Comparison of ENCODE assay signal across 12 mouse cellular contexts in the genomic region with DNA sequence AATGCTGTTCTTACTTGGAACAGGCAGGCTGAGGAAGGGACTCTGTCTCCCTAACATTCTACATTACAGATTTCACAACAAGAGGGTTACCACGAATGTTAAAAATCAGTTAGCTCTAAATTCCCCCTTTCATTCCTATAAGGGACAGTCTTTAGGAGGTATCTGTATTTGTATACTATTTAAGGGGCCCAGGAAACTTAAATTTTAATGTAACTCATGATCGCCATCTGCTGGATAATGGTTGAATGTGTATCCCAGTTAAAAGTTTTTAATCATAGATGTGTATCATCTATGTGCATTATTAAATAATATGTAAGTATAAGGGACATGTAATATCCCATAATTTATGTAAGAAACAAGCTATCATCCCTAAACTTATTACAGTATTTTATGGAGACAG.
DNase-seq lines count a peak whose midpoint lies in the region; ATAC-seq and TF ChIP-seq lines count a peak whose summit lies in the region.
"Had no signal": no experiment of that assay in that cellular context is flagged by ENCODE, and none has a peak within 500 bp of the region (broad histone marks: within the 10 kb centered on the region; RNA-seq: fewer than 3 reads in every experiment).

No protein-coding gene starts in this region.

- TF ChIP-seq POLR2A in brain, embryonic 14.5 days (IDR thresholded peaks at IDR 0.05; ENCODE audit: borderline replicate concordance, extremely low read depth, insufficient read depth, insufficient read length, poor library complexity, severe bottlenecking): no peak

- peak; percentile 63 for TF ChIP-seq CTCF in forebrain, postnatal 0 days (IDR thresholded peaks at IDR 0.05; ENCODE audit: low read depth)
- TF ChIP-seq CTCF in liver, postnatal 0 days (IDR thresholded peaks at IDR 0.05; ENCODE audit: low read depth): peak; percentile 45
- no peak for TF ChIP-seq CTCF in brain, embryonic 14.5 days (IDR thresholded peaks at IDR 0.05; ENCODE audit: borderline replicate concordance, extremely low read depth, insufficient read depth, insufficient read length)

- no peaks in the 10 kb centered on the region for H3K9me3 ChIP-seq in forebrain, postnatal 0 days (ENCODE audit: low read length)
- H3K9me3 ChIP-seq in forebrain, embryonic 13.5 days (replicated peaks): no peaks in the 10 kb centered on the region
- H3K9me3 ChIP-seq in liver, postnatal 0 days (ENCODE audit: low read length): no peaks in the 10 kb centered on the region
- no peaks in the 10 kb centered on the region for H3K9me3 ChIP-seq in liver, embryonic 12.5 days (replicated peaks)
- H3K9me3 ChIP-seq in midbrain, embryonic 15.5 days: no peaks in the 10 kb centered on the region
- H3K9me3 ChIP-seq: G1E; heart, embryonic 15.5 days; neural tube, embryonic 13.5 days had no signal

- H3K4me1 ChIP-seq in forebrain, postnatal 0 days (ENCODE audit: insufficient read depth): no peaks in the 10 kb centered on the region
- no peaks in the 10 kb centered on the region for H3K4me1 ChIP-seq in forebrain, embryonic 13.5 days
- H3K4me1 ChIP-seq in liver, postnatal 0 days (ENCODE audit: insufficient read depth): no peaks in the 10 kb centered on the region
- H3K4me1 ChIP-seq in liver, embryonic 12.5 days: no peaks in the 10 kb centered on the region
- H3K4me1 ChIP-seq in midbrain, embryonic 15.5 days: no peaks in the 10 kb centered on the region
- H3K4me1 ChIP-seq: neural tube, embryonic 13.5 days had no signal

- H3K36me3 ChIP-seq in forebrain, postnatal 0 days (ENCODE audit: insufficient read depth): peaks cover 41% of the 10 kb centered on the region
- H3K36me3 ChIP-seq in forebrain, embryonic 13.5 days (ENCODE audit: poor library complexity, severe bottlenecking): peaks cover 22% of the 10 kb centered on the region; the same call in 1 of the 2 replicates
- peaks cover 24% of the 10 kb centered on the region for H3K36me3 ChIP-seq in liver, postnatal 0 days (replicated peaks; ENCODE audit: insufficient read depth, low read length)
- H3K36me3 ChIP-seq in liver, embryonic 12.5 days: peaks cover 95% of the 10 kb centered on the region
- 0 out of 2 replicates have a peak, but pooled peaks cover 6% of the 10 kb centered on the region for H3K36me3 ChIP-seq in midbrain, embryonic 15.5 days (replicated peaks)
- H3K36me3 ChIP-seq: heart, embryonic 15.5 days had no signal

- TF ChIP-seq EP300 in liver, postnatal 0 days (IDR thresholded peaks at IDR 0.05; ENCODE audit: low read depth): no peak

- no peak overlapping the region for H3K27ac ChIP-seq in forebrain, postnatal 0 days (ENCODE audit: low read depth, low read length)
- no peak overlapping the region for H3K27ac ChIP-seq in forebrain, embryonic 13.5 days
- H3K27ac ChIP-seq in liver, postnatal 0 days (ENCODE audit: low read depth): no peak overlapping the region
- no peak overlapping the region for H3K27ac ChIP-seq in liver, embryonic 12.5 days
- H3K27ac ChIP-seq in midbrain, embryonic 15.5 days: no peak overlapping the region
- H3K27ac ChIP-seq: heart, embryonic 15.5 days; neural tube, embryonic 13.5 days had no signal

- DNase-seq in forebrain, postnatal 0 days: peak; percentile 73
- DNase-seq in liver, postnatal 0 days: no peak
- DNase-seq in brain, embryonic 14.5 days (ENCODE audit: low read depth): peak; percentile 63
- DNase-seq in urinary bladder, postnatal 14 days (ENCODE audit: low spot score): no peak
- no peak for DNase-seq in adrenal gland, adult 18-20 months (ENCODE audit: low spot score in 2 of 2)
- DNase-seq: left cerebral cortex, postnatal 4 days had no signal

- no peak overlapping the region for H3K9ac ChIP-seq in forebrain, postnatal 0 days
- H3K9ac ChIP-seq in forebrain, embryonic 13.5 days: no peak overlapping the region
- no peak overlapping the region for H3K9ac ChIP-seq in liver, postnatal 0 days (replicated peaks)
- H3K9ac ChIP-seq in liver, embryonic 12.5 days: no peak overlapping the region
- H3K9ac ChIP-seq in midbrain, embryonic 15.5 days: no peak overlapping the region
- H3K9ac ChIP-seq: heart, embryonic 15.5 days; neural tube, embryonic 13.5 days had no signal

- peak; percentile 21; the same call in 1 of the 2 replicates for ATAC-seq in forebrain, postnatal 0 days
- no peak for ATAC-seq in forebrain, embryonic 13.5 days
- ATAC-seq in liver, postnatal 0 days: no peak
- ATAC-seq in liver, embryonic 12.5 days: no peak
- 0 out of 2 replicates have a peak, but pooled peaks have one; percentile 42 for ATAC-seq in midbrain, embryonic 15.5 days (replicated peaks)

- WGBS in forebrain, postnatal 0 days: 15% methylated on average over 2 of the region's 2 CpGs
- WGBS in forebrain, embryonic 13.5 days: 11% methylated on average over 2 of the region's 2 CpGs
- 26% methylated on average over 2 of the region's 2 CpGs for WGBS in liver, postnatal 0 days (ENCODE audit: insufficient replicate concordance)
- 29% methylated on average over 2 of the region's 2 CpGs for WGBS in liver, embryonic 12.5 days (ENCODE audit: insufficient replicate concordance)
- WGBS in midbrain, embryonic 15.5 days: 16% methylated on average over 2 of the region's 2 CpGs

- no peak overlapping the region for H3K4me3 ChIP-seq in forebrain, postnatal 0 days (ENCODE audit: low read depth, low read length)
- no peak overlapping the region for H3K4me3 ChIP-seq in forebrain, embryonic 13.5 days
- no peak overlapping the region for H3K4me3 ChIP-seq in liver, postnatal 0 days (ENCODE audit: low read depth, low read length)
- no peak overlapping the region for H3K4me3 ChIP-seq in liver, embryonic 12.5 days
- H3K4me3 ChIP-seq in midbrain, embryonic 15.5 days: no peak overlapping the region
- H3K4me3 ChIP-seq: heart, embryonic 15.5 days; neural tube, embryonic 13.5 days had no signal

- H3K4me2 ChIP-seq in forebrain, postnatal 0 days (ENCODE audit: low read depth): no peak overlapping the region
- H3K4me2 ChIP-seq in forebrain, embryonic 13.5 days: no peak overlapping the region
- no peak overlapping the region for H3K4me2 ChIP-seq in liver, postnatal 0 days (ENCODE audit: low read depth, low read length)
- no peak overlapping the region for H3K4me2 ChIP-seq in liver, embryonic 12.5 days
- no peak overlapping the region for H3K4me2 ChIP-seq in midbrain, embryonic 15.5 days
- H3K4me2 ChIP-seq: heart, embryonic 15.5 days; neural tube, embryonic 13.5 days had no signal

- H3K27me3 ChIP-seq in forebrain, postnatal 0 days (ENCODE audit: insufficient read depth, low read length): no peaks in the 10 kb centered on the region
- H3K27me3 ChIP-seq in forebrain, embryonic 13.5 days: no peaks in the 10 kb centered on the region
- no peaks in the 10 kb centered on the region for H3K27me3 ChIP-seq in liver, postnatal 0 days (ENCODE audit: insufficient read depth, low read length)
- no peaks in the 10 kb centered on the region for H3K27me3 ChIP-seq in liver, embryonic 12.5 days (replicated peaks)
- H3K27me3 ChIP-seq in midbrain, embryonic 15.5 days (replicated peaks): no peaks in the 10 kb centered on the region
- H3K27me3 ChIP-seq: heart, embryonic 15.5 days; neural tube, embryonic 13.5 days had no signal

Comparison
In these comparisons a context has a peak if more than half of its experiments do, and no peak if none do; other contexts are left out.
1. ATAC-seq: peak in forebrain, postnatal 0 days (single experiment) and midbrain, embryonic 15.5 days (single experiment); none in forebrain, embryonic 13.5 days (single experiment), liver, postnatal 0 days (single experiment) and liver, embryonic 12.5 days (single experiment).
2. DNase-seq: peak in forebrain, postnatal 0 days (single experiment) and brain, embryonic 14.5 days (single experiment); none in liver, postnatal 0 days (single experiment), urinary bladder, postnatal 14 days (single experiment) and adrenal gland, adult 18-20 months (0 of 2).